Mouse (Mus musculus): ENCODE data around the gene 1700029I15Rik. TPM values are rescaled to one million over a fixed set of nuclear protein-coding genes. Genes with fewer than 3 reads are reported as not detected.

The 1700029I15Rik gene
- total RNA-seq, 2 experiments from 2014 or later = 3.7 TPM

DNA sequence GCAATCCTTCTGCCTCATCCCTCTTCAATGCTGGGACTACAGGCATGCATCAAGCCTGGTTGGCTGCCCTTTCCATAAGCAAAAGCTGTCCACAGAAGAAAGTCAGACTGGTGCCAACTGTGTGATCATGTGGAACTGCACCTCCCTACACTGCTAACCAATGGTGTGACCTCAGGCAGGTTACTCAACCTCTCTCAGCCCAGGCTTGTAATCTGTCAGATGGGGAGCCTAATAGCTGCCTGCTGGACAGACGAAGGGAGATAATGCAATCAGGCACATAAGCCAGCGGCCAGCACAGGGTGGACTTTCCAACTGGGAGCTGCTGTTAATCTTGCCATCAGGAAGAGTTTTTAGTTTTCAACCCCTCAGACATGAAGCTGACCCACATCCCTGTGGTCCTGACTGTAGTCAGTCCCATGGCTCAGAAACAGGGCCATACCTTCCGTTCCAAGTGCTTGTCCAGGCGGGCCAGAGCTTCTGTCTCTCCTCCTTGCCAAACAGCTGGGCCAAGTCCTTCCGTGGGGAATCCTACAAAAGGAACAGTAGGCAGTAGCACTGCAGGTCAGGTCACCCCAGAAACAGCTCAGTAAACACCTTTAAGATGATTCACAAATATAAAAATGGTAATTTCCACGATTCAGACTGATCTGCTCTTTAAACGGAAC is 39.5 kb downstream of the 1700029I15Rik start:
- intact Hi-C loops (cut with DNase I) = no loop called here
- no peak for DNase-seq (ENCODE audit: extremely low spot score in 1 of 2, low spot score in 2 of 2)

DNA sequence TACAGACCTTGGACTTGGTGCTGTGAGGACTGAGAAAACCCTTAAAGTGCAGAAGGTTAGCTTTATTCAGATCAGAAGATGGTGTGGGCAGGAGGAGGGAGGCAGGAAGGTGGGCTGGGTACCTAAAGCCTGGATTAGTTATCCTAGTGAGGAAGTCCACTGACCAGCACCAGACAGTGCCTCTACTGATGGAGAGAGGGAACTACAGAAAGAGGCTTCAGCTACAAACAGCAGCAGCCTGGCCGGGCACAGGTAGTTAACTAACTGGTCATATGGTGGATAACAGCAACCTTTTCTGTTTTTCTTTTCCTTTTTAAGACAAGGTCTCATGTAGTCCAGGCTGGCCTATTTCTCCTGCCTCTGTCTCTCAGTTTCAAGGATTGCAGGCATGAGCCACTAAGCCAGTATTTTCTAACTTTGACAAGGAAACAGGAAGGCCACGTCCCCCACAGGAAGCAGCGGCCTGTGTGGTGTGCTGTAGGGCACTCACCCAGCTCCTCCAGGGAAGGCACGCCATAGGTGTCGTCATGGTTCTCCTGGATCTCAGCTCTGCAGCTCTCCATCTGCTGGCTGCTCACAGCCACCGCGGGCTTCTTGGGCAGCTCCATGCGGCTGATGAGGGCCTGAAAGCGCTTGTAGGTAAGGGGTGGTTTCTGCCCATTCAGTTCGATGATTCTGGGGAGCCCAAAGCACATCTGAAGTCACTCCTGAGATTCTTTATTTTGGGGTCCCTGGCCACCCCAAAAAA is 40.2 kb downstream of the 1700029I15Rik start:
- DNase-seq (ENCODE audit: extremely low spot score in 1 of 2, low spot score in 2 of 2) = no peak
- intact Hi-C loops (cut with DNase I) = no loop called here

DNA sequence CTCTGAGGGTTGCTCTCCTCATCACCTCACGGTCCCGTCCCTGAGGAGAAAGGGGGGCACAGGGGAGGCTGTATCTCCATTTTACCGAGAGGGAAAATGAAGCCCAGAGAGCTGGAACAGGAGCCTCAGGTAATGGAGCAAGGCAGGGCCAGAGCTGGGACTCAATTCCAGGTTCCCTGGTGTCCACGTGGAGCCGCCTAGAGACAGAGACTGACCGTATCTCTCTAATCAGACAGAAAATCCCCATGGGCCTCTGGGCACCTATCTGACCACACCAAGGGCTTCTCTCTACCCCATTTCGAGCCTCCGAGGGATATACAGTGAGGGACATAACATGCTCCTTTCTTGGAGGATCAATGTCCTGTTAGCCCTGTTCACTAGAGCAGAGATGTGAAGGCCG is 40.8 kb downstream of the 1700029I15Rik start:
- DNase-seq (ENCODE audit: extremely low spot score in 1 of 2, low spot score in 2 of 2) = no peak
- intact Hi-C loops (cut with DNase I) = no loop called here

DNA sequence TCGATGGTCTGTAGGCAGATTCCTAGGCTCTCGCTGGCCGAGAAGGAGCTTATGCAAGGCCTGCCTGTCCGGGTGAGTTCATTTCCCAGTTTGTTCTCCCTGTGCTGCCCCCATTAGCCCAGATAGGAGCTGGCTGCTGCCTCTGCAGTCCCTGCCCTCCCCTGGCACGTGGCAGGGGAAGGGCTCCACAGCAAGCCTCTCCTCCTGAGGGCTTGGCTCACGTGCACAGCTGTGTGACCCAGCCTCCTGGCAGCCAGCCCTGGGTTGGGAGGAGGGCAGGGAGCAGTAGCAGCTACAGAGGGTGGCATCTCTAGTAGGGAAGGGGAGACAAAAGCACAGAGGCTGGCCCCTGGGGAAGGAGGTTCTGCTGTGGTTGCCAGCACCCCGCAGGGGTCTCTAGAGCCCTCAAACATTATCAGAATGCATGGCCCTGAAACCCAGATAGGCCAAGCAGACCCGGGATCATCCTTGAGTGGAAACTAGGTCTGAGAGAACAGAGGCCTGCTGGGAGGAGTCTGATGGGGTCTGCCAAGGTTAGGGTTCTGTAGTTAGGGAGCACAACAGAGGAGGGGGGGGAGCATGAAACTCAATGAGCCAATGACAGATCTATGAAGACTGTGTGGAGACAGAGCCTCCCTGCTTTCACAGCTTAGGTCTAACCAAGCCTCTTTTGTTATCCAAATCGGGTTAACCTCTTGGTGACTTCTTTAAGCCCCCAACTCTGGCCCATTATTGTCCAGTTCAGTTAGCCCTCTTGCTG is 41.5 kb downstream of the 1700029I15Rik start:
- DNase-seq (ENCODE audit: extremely low spot score in 1 of 2, low spot score in 2 of 2) = peak; percentile 74 to 92
- intact Hi-C loops (cut with DNase I) = no loop called here

DNA sequence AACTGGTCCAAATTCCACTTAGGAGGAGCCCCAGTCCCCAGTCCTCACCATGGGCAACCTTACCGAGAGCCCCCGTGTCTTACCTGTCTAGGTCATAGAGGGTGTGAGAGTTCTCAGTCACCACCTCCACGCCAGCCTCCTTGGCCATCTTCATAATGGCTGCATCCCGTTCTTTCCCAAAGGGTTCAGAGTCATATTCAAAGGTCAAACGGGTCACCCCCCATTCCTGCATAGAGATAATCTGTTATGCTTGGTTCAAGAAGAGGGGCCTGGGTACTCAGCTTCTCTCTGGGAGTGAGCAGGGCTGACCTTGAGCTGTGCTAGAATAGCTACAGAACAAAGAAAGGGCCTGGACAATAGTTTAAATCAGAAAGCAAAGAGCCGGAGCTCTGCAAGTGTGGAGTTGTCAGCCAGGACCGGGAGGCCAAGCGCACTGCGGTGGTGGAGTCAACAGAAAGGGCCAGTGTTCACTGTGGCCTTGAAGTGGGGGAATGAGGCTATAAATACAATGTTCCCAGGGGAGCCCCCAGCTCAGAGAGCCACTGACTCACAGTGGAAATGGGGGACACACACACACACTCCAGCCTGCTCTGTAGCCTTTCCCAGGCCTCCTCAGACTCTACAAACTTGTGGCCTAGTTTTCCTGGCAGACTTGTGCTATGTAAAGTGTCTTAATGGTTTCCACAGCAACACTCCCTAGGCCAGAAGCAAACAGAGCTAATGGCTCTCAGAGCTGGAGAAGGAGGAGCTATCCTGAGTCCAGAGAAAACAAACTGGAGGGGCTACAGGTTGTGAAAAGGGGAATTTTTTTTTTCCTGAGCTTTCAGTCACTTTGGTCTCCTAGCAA is 42.3 kb downstream of the 1700029I15Rik start:
- intact Hi-C loops (cut with DNase I) = no loop called here
- DNase-seq (ENCODE audit: extremely low spot score in 1 of 2, low spot score in 2 of 2) = peak in 1 of 2 experiments; percentile 59

DNA sequence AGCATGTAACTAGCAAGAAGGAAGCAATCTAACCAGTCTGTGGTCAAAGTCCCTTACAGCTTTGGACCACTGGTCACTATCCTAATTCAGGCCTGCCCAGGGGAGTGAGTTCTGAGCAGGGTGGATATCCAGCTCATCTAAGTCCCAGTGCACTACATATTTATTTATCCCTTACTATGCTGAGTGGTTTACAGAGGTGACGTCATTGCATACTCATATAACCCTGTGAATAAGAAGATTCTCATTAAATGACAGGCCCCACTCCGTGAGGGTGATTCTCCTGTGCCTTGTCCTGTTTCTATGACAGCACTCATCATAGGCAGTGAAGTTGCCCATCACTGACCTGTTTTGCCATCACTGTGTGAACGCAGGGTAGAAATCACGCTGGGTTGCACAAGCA is 43.0 kb downstream of the 1700029I15Rik start:
- intact Hi-C loops (cut with DNase I) = no loop called here
- no peak for DNase-seq (ENCODE audit: extremely low spot score in 1 of 2, low spot score in 2 of 2)

DNA sequence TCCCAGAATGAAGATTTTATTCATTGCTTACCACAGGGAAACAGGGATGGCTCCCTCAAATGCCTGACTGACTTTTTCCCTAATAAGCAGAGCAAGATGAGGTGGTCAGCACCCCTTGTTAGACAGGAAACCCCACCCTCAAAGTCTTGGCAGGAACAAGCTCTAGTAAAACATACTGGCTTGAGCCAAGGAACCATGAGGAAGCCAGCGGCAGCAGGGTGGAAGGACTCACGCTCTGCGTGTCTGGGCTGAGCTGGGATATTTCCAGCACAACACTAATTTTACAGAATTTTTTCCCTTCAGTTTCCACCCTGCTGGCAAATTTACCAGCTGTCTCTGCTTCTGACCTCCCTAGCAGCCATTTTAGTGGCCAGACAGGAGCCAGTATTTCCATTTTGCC is 44.1 kb downstream of the 1700029I15Rik start:
- intact Hi-C loops (cut with DNase I) = no loop called here
- DNase-seq (ENCODE audit: extremely low spot score in 1 of 2, low spot score in 2 of 2) = no peak

DNA sequence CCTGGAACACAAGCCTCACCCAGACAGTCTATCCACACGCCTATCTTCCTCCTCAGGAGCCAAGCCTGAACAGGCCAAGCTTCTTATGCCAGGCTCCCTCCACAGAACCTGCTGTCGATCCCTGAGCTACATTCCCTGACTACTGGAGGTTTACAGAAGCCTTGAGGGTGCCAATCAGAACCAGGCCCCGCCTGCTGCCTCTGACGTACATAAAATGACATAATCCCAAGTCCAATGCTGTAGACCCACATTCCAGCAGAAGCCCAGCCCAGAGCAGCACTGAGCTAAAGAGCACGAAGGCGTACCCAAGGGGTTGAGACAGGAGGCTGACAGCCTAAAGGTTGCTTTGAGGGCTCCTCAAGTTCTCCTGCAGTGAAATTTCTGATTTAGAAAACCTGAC is 45.5 kb downstream of the 1700029I15Rik start:
- intact Hi-C loops (cut with DNase I) = no loop called here
- DNase-seq (ENCODE audit: extremely low spot score in 1 of 2, low spot score in 2 of 2) = peak; percentile 76 to 80

DNA sequence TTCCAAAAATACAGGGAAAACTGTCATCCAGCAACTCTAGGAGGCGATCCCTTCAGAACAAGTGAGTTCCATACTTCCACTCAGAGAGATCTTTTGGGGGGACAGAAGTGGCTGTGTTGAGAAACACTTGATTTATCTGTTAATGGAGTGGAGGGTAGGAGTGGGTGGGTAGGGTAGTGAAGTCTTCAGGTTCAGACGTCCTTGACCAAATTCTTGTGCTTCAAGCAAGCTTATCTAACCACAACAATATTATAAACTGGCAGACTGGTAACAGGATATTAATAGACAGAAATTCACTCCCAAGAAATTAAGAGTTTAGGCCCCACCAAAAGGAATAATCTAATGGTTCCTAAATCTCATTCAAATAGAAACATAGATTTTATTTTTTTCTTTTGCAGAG is 47.8 kb downstream of the 1700029I15Rik start:
- intact Hi-C loops (cut with DNase I) = loop anchor here (10.0 kb wide), 2 partner anchors 115 to 445 kb away; no protein-coding TSS in a partner anchor
- no peak for DNase-seq (ENCODE audit: extremely low spot score in 1 of 2, low spot score in 2 of 2)

DNA sequence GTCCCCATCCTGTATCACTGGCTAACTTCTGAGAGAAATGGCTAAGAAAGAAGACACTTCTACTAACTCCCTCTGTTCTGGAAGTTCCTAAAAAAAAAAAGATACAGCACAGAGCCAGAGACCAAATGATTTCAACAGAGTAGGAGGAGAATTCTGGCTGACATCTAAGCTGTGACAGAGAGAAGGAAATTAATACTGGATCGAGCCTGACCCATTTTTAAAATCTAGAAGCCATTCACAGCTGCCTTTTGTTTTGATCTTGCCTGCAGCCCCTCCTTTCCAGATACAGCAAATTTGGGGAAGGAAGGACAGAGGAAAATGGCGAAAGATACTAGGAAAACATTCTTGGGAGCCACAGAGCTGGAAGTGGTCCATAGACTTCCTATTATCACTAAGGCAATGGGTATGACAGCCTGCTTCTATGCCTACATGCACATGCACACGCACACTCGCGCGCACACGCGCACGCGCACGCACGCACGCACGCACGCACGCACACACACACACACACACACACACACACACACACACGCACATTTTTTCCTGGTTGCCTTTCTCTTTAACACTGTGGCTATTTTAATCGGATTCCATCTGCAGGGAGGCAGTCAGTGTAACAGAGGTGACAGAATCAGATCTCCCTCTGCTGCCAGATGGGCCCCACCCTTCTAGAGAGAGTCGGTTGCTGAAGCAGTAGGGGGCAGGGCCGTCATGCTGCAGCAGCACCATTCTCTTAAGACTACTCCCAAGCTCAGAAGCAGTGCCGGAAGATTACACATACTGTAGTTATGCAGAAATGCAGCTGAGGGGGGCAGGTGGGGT is 48.6 kb downstream of the 1700029I15Rik start:
- intact Hi-C loops (cut with DNase I) = loop anchor here (10.0 kb wide), 2 partner anchors 116 to 446 kb away; no protein-coding TSS in a partner anchor
- DNase-seq (ENCODE audit: extremely low spot score in 1 of 2, low spot score in 2 of 2) = peak; percentile 67 to 80

DNA sequence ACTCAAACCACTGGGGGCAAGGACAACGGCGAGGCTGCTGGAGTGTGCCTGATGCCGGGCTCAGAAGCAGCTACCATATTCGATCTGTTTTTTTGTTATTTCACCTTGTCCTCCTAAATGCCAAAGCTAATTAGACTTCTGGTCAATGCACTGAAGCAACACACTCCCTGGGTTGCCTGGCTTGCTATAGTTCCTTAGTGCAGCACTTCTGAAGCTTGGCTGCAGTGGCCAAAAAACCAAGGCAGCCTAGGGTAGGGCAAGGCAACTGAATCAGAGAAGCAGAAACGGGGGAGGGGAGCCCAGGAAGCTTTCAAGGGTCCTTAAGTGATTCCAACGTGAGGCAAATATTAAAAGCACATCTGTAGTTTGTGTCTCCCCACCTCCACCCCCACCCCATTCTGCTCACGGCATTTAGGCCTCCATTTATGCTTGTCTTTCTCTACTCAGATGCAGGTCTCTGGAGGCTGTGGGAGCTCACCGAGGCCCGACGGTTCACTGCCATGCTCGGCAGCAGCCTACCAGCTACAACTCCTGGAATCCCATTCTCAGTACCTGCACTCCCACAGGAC is 49.4 kb downstream of the 1700029I15Rik start:
- intact Hi-C loops (cut with DNase I) = loop anchor here (10.0 kb wide), 2 partner anchors 117 to 447 kb away; no protein-coding TSS in a partner anchor
- no peak for DNase-seq (ENCODE audit: extremely low spot score in 1 of 2, low spot score in 2 of 2)

DNA sequence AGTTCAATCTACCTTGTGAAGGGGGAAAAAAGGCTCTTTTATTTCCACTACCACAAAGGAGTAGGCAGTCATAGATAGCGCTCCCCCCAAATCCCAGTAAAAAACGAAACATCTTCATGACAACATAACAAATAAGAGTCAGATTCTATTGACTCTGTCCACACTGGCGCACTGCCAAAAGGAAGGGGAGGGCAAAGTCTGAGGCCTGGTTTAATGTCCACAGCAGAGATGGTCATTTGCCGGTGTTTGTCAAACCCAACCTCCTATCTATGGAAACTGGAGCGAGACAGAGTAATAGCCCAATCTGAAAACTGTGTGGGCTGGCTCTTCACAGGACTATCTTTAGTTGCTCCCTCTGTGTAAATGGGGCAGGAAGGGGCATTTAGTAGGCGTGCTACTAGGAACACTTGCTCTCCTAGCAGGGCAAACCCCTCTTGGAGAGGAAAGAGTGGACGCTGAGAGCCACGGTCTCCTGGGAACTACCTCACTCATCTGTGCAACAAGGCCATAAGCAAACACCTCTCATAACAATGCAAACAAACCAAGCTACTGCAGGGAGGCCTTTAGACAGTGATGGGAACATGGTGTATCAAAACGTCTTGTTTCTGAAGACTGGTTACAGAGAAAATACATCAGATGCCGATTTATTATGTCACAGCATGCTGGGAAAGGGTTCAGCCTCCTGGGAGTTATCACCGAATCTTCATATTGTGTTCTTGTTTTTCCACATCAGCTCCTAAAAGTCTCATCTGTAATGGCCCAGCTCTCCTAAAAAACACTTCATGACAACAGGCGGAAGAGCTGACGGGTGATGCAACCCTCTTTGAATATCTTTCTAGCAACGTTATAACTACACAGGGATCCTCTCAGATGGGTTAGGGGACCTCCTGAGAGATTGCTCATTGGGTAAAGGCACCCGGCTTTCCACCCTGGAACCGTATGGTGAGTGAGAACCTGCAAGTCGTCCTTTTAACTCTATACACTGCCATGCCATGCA is 50.3 kb downstream of the 1700029I15Rik start:
- peak in 1 of 2 experiments; percentile 74 for DNase-seq (ENCODE audit: extremely low spot score in 1 of 2, low spot score in 2 of 2)
- intact Hi-C loops (cut with DNase I) = loop anchor here (10.0 kb wide), 2 partner anchors 118 to 448 kb away; no protein-coding TSS in a partner anchor

DNA sequence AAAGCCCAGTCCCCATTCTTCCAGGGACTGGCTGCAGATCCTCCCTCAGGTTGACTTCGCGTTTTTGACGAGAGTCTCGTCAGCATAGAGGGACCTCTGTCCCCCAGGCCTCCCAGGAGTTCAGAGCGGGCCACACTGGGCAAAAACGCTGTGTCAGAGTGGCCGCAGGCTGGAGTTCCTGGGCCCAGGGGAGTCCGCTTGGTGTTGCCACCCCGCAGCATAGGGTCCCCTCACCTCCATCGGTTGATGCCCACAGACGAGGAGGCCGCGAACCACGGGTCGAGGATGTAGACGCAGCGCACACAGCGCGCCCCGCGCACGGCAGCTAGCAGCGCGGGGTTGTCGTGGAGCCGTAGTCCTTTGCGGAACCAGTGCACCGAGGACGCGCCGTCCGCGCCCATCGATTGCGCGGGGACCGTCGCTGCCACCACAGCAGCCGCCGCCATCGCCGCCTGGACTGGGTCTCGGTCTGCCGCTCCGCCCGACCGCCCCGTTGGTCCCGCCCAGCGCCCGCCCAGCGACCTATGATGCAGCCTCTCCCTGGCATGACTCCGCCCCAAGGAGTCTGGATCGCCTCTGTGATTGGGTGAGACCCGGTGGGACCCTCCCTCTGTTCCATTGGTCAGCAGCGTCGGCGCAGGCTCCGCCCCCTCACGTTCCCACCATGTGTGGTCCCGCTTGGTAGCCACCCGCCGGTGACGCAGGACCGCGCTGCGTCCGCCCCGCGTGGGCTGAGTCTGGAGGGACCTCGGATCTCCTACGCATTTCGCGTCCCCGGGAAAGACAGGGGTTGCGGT is 51.4 kb downstream of the 1700029I15Rik start, which contains the start of gene Cry2:
Gene Cry2 (minus strand): TSS at position 466 of the 797 bp plus-strand sequence.
- intact Hi-C loops (cut with DNase I) = loop anchor here (10.0 kb wide), 2 partner anchors 119 to 449 kb away; no protein-coding TSS in a partner anchor
- DNase-seq (ENCODE audit: extremely low spot score in 1 of 2, low spot score in 2 of 2) = peak; percentile 99

DNA sequence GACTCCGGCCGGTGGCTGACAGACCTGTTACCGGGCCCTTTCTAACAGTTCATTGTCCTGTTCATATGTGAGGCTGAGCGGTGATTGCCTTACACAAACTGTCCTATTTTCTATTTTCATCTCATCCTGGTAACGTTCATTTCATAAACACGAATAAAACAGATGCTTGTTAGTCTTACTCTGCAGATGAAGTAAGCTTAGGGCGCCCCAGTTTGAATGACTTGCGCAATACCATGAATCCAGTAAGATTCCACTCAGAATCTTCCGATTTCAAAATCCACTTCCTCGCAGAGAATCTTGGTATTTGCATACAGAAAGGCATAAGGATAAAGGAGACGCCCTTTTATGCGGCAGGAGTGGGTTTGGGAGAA is 52.0 kb downstream of the 1700029I15Rik start:
- DNase-seq (ENCODE audit: extremely low spot score in 1 of 2, low spot score in 2 of 2) = no peak
- intact Hi-C loops (cut with DNase I) = loop anchor here (10.0 kb wide), 2 partner anchors 120 to 450 kb away; no protein-coding TSS in a partner anchor

DNA sequence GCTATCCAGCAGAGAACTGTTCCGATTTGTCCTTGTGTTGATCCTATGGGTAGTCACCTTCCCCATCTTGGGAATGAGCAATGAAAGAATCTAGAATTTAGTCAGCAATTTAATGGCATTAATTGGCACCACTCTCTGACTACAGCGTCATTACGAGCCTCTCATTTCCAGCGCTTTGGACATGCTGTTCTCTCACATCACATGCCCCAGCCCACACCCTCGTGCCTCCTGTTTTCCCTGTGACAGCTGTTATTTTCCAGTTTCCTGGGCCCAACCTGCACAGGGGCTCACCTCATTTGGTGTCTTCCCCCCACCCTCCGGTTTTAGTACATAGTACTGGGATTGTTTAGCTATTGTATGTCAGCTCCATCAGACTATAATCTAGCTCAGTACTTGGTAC is 52.7 kb downstream of the 1700029I15Rik start:
- DNase-seq (ENCODE audit: extremely low spot score in 1 of 2, low spot score in 2 of 2) = no peak
- intact Hi-C loops (cut with DNase I) = loop anchor here (10.0 kb wide), 2 partner anchors 120 to 450 kb away; no protein-coding TSS in a partner anchor
